Mouse (Mus musculus): ENCODE results near the gene Ren1. TPM values are rescaled to one million over a fixed set of nuclear protein-coding genes. Genes with fewer than 3 reads are reported as not detected.
A peak's percentile ranks its signal among the peaks of the same experiment; 100 is the strongest.

Ren1 gene
- total and polyA plus RNA-seq, 2 experiments from 2014 or later: 0.07 TPM; not detected in 1

- H3K36me3 ChIP-seq (replicated peaks; ENCODE audit: control insufficient read depth, insufficient read depth, low read length): no peaks in the 10 kb centered on the region
- H3K4me3 ChIP-seq (ENCODE audit: low read depth, low read length): no peak overlapping the region
- no peaks in the 10 kb centered on the region for H3K27me3 ChIP-seq (ENCODE audit: control insufficient read depth, insufficient read depth, low read length)
- no peaks in the 10 kb centered on the region for H3K4me1 ChIP-seq (ENCODE audit: control insufficient read depth, insufficient read depth)
- 57% methylated on average over 4 of the region's 4 CpGs for WGBS
- H3K9ac ChIP-seq (replicated peaks; ENCODE audit: low read depth, low read length): no peak overlapping the region
- H3K9me3 ChIP-seq (replicated peaks; ENCODE audit: control insufficient read depth, low read length): no peaks in the 10 kb centered on the region
- no peak for TF ChIP-seq EP300 (IDR thresholded peaks at IDR 0.05; ENCODE audit: low read depth)
- peak; percentile 43 for TF ChIP-seq CTCF (IDR thresholded peaks at IDR 0.05; ENCODE audit: low read depth)
- no peak for ATAC-seq (ENCODE audit: insufficient read depth, low read depth)
- no peak for DNase-seq (ENCODE audit: low spot score)
- H3K27ac ChIP-seq (ENCODE audit: low read depth): no peak overlapping the region
- H3K4me2 ChIP-seq (ENCODE audit: low read depth, low read length): no peak overlapping the region
Observed at GRCm38 (mm10) chr1:133311240-133311639, 39.1 kb upstream of the Ren1 start.

- Histone ChIP-seq H3K9ac (replicated peaks; ENCODE audit: low read depth, low read length) (no peak overlapping the region), H3K9me3 (replicated peaks; ENCODE audit: control insufficient read depth, low read length) (no peaks in the 10 kb centered on the region), H3K27me3 (ENCODE audit: control insufficient read depth, insufficient read depth, low read length) (no peaks in the 10 kb centered on the region), H3K27ac (ENCODE audit: low read depth) (no peak overlapping the region), H3K36me3 (replicated peaks; ENCODE audit: control insufficient read depth, insufficient read depth, low read length) (no peaks in the 10 kb centered on the region), H3K4me1 (ENCODE audit: control insufficient read depth, insufficient read depth) (no peaks in the 10 kb centered on the region), H3K4me2 (ENCODE audit: low read depth, low read length) (no peak overlapping the region), H3K4me3 (ENCODE audit: low read depth, low read length) (no peak overlapping the region)
- DNase-seq (ENCODE audit: low spot score) (no peak), ATAC-seq (ENCODE audit: insufficient read depth, low read depth) (no peak; the same call in 1 of the 2 replicates)
- WGBS: 17% methylated on average over 10 of the region's 10 CpGs
- TF ChIP-seq CTCF (IDR thresholded peaks at IDR 0.05; ENCODE audit: low read depth) (no peak), EP300 (IDR thresholded peaks at IDR 0.05; ENCODE audit: low read depth) (no peak)
Observed at GRCm38 (mm10) chr1:133311946-133312345, 38.4 kb upstream of the Ren1 start.

GRCm38 (mm10) chr1:133314364-133314763 is 35.9 kb upstream of the Ren1 start:
- Histone ChIP-seq H3K9ac (replicated peaks; ENCODE audit: low read depth, low read length) (no peak overlapping the region), H3K4me3 (ENCODE audit: low read depth, low read length) (no peak overlapping the region), H3K27ac (ENCODE audit: low read depth) (no peak overlapping the region), H3K4me2 (ENCODE audit: low read depth, low read length) (no peak overlapping the region), H3K4me1 (ENCODE audit: control insufficient read depth, insufficient read depth) (no peaks in the 10 kb centered on the region), H3K27me3 (ENCODE audit: control insufficient read depth, insufficient read depth, low read length) (no peaks in the 10 kb centered on the region), H3K36me3 (replicated peaks; ENCODE audit: control insufficient read depth, insufficient read depth, low read length) (no peaks in the 10 kb centered on the region), H3K9me3 (replicated peaks; ENCODE audit: control insufficient read depth, low read length) (no peaks in the 10 kb centered on the region)
- ATAC-seq (ENCODE audit: insufficient read depth, low read depth) (no peak), DNase-seq (ENCODE audit: low spot score) (peak; percentile 25)
- TF ChIP-seq EP300 (IDR thresholded peaks at IDR 0.05; ENCODE audit: low read depth) (no peak), CTCF (IDR thresholded peaks at IDR 0.05; ENCODE audit: low read depth) (peak; percentile 73)
- WGBS: 19% methylated on average over 8 of the region's 8 CpGs

- Histone ChIP-seq H3K36me3 (replicated peaks; ENCODE audit: control insufficient read depth, insufficient read depth, low read length) (no peaks in the 10 kb centered on the region), H3K9me3 (replicated peaks; ENCODE audit: control insufficient read depth, low read length) (no peaks in the 10 kb centered on the region), H3K4me3 (ENCODE audit: low read depth, low read length) (no peak overlapping the region), H3K9ac (replicated peaks; ENCODE audit: low read depth, low read length) (no peak overlapping the region), H3K4me1 (ENCODE audit: control insufficient read depth, insufficient read depth) (no peaks in the 10 kb centered on the region), H3K4me2 (ENCODE audit: low read depth, low read length) (no peak overlapping the region), H3K27ac (ENCODE audit: low read depth) (no peak overlapping the region), H3K27me3 (ENCODE audit: control insufficient read depth, insufficient read depth, low read length) (no peaks in the 10 kb centered on the region)
- ATAC-seq (ENCODE audit: insufficient read depth, low read depth) (no peak), DNase-seq (ENCODE audit: low spot score) (no peak)
- TF ChIP-seq EP300 (IDR thresholded peaks at IDR 0.05; ENCODE audit: low read depth): no peak
- TF ChIP-seq CTCF (IDR thresholded peaks at IDR 0.05; ENCODE audit: low read depth): no peak
- WGBS: 61% methylated on average over 6 of the region's 6 CpGs
Observed at GRCm38 (mm10) chr1:133315775-133316174, 34.5 kb upstream of the Ren1 start.

- TF ChIP-seq CTCF (IDR thresholded peaks at IDR 0.05; ENCODE audit: low read depth): no peak
- no peak for TF ChIP-seq EP300 (IDR thresholded peaks at IDR 0.05; ENCODE audit: low read depth)
- Histone ChIP-seq H3K27ac (ENCODE audit: low read depth) (no peak overlapping the region), H3K9me3 (replicated peaks; ENCODE audit: control insufficient read depth, low read length) (no peaks in the 10 kb centered on the region), H3K4me2 (ENCODE audit: low read depth, low read length) (no peak overlapping the region), H3K36me3 (replicated peaks; ENCODE audit: control insufficient read depth, insufficient read depth, low read length) (no peaks in the 10 kb centered on the region), H3K27me3 (ENCODE audit: control insufficient read depth, insufficient read depth, low read length) (no peaks in the 10 kb centered on the region), H3K4me1 (ENCODE audit: control insufficient read depth, insufficient read depth) (no peaks in the 10 kb centered on the region), H3K9ac (replicated peaks; ENCODE audit: low read depth, low read length) (no peak overlapping the region), H3K4me3 (ENCODE audit: low read depth, low read length) (no peak overlapping the region)
- DNase-seq (ENCODE audit: low spot score) (no peak), ATAC-seq (ENCODE audit: insufficient read depth, low read depth) (no peak)
- 69% methylated on average over 4 of the region's 4 CpGs for WGBS
Observed at GRCm38 (mm10) chr1:133316577-133316976, 33.7 kb upstream of the Ren1 start.

- Histone ChIP-seq H3K36me3 (replicated peaks; ENCODE audit: control insufficient read depth, insufficient read depth, low read length) (no peaks in the 10 kb centered on the region), H3K27me3 (ENCODE audit: control insufficient read depth, insufficient read depth, low read length) (no peaks in the 10 kb centered on the region), H3K4me1 (ENCODE audit: control insufficient read depth, insufficient read depth) (no peaks in the 10 kb centered on the region), H3K4me3 (ENCODE audit: low read depth, low read length) (no peak overlapping the region), H3K4me2 (ENCODE audit: low read depth, low read length) (no peak overlapping the region), H3K27ac (ENCODE audit: low read depth) (no peak overlapping the region), H3K9ac (replicated peaks; ENCODE audit: low read depth, low read length) (no peak overlapping the region), H3K9me3 (replicated peaks; ENCODE audit: control insufficient read depth, low read length) (no peaks in the 10 kb centered on the region)
- TF ChIP-seq CTCF (IDR thresholded peaks at IDR 0.05; ENCODE audit: low read depth) (peak; percentile 21), EP300 (IDR thresholded peaks at IDR 0.05; ENCODE audit: low read depth) (no peak)
- ATAC-seq (ENCODE audit: insufficient read depth, low read depth) (no peak), DNase-seq (ENCODE audit: low spot score) (no peak)
- WGBS: 91% methylated on average over 1 of the region's 1 CpGs
Observed at GRCm38 (mm10) chr1:133317149-133317548, 33.2 kb upstream of the Ren1 start.

Data from heart, postnatal 0 days (tissue).